Mouse (Mus musculus) spleen, postnatal 36 days (tissue): ENCODE results near the gene Zdhhc22.

Experiments
- DNase-seq, 2 experiments: peaks; one replicate each; pipeline ENCODE4 v3.0.0; 2022; ENCODE audit warnings: low spot score in 2 of 2, mixed read lengths in 1 of 2

Gene Zdhhc22

GRCm38 (mm10) chr12:86989890-86990754, at the start of gene Zdhhc22:
Gene Zdhhc22 (minus strand): TSS chr12:86990430.
- DNase-seq: no peak

GRCm38 (mm10) chr12:87036631-87037030, 46.4 kb upstream of the Zdhhc22 start:
- no peak for DNase-seq

GRCm38 (mm10) chr12:87031163-87031763, 41.0 kb upstream of the Zdhhc22 start:
- no peak for DNase-seq

GRCm38 (mm10) chr12:87029251-87029976, 39.2 kb upstream of the Zdhhc22 start:
- no peak for DNase-seq

- DNase-seq: no peak
Measured at GRCm38 (mm10) chr12:87028068-87028467, 37.8 kb upstream of the Zdhhc22 start.

- no peak for DNase-seq
Measured at GRCm38 (mm10) chr12:87027391-87027790, 37.2 kb upstream of the Zdhhc22 start.

GRCm38 (mm10) chr12:87026871-87027240, 36.6 kb upstream of the Zdhhc22 start:
- no peak for DNase-seq

GRCm38 (mm10) chr12:87026109-87026870, 36.1 kb upstream of the Zdhhc22 start:
- DNase-seq: no peak

- no peak for DNase-seq
Measured at GRCm38 (mm10) chr12:87023456-87023855, 33.2 kb upstream of the Zdhhc22 start.

GRCm38 (mm10) chr12:87022006-87022405, 31.8 kb upstream of the Zdhhc22 start:
- no peak for DNase-seq

- no peak for DNase-seq
Measured at GRCm38 (mm10) chr12:87021040-87021439, 30.8 kb upstream of the Zdhhc22 start, which contains the start of gene Tmem63c. Gene Tmem63c (plus strand): TSS chr12:87021340.

- DNase-seq: no peak
Measured at GRCm38 (mm10) chr12:87018756-87019155, 28.5 kb upstream of the Zdhhc22 start.

- DNase-seq: no peak
Measured at GRCm38 (mm10) chr12:87017041-87017440, 26.8 kb upstream of the Zdhhc22 start.

GRCm38 (mm10) chr12:87004596-87004995, 14.4 kb upstream of the Zdhhc22 start:
- DNase-seq: no peak

- no peak for DNase-seq
Measured at GRCm38 (mm10) chr12:87003606-87004005, 13.4 kb upstream of the Zdhhc22 start.

GRCm38 (mm10) chr12:87002815-87003214, 12.6 kb upstream of the Zdhhc22 start:
- DNase-seq: no peak

GRCm38 (mm10) chr12:87002209-87002608, 12.0 kb upstream of the Zdhhc22 start:
- no peak for DNase-seq

GRCm38 (mm10) chr12:87000840-87001176, 10.6 kb upstream of the Zdhhc22 start:
- DNase-seq: no peak

GRCm38 (mm10) chr12:87000151-87000839, 10.1 kb upstream of the Zdhhc22 start:
- DNase-seq: no peak

- DNase-seq: no peak
Measured at GRCm38 (mm10) chr12:86999283-86999820, 9.1 kb upstream of the Zdhhc22 start.

GRCm38 (mm10) chr12:86998699-86999098, 8.5 kb upstream of the Zdhhc22 start:
- no peak for DNase-seq
